Mouse (Mus musculus) gastrocnemius, postnatal 4 days (tissue): ENCODE results near the gene Scp2. TPM values are rescaled to one million over a fixed set of nuclear protein-coding genes. Genes with fewer than 3 reads are reported as not detected.
A peak's percentile ranks its signal among the peaks of the same experiment; 100 is the strongest.

ENCODE experiments used
- DNase-seq, 2 experiments: peaks; one replicate each; pipeline ENCODE4 v3.0.0; 2021 to 2022; ENCODE audit warnings: low spot score in 2 of 2, mixed read lengths in 2 of 2
- microRNA-seq: library from miRNA; unstranded; fragments of <30 nt; microRNA quantifications from one replicate; pipeline ENCODE4 v1.2.0, GENCODE M21; 2021
- total RNA-seq, 2 experiments: library from RNA; stranded (reverse); gene quantifications; 2 replicates each; pipeline ENCODE4 v1.2.3; 2021

Scp2 gene
- total RNA-seq, 2 experiments from 2014 or later: 96.9 to 111 TPM

GRCm38 (mm10) chr4:108018961-108019921 lies 125.6 kb downstream of the Scp2 start:
- DNase-seq: no peak

GRCm38 (mm10) chr4:108018241-108018923 lies 126.4 kb downstream of the Scp2 start:
- DNase-seq: no peak

GRCm38 (mm10) chr4:108017839-108018238 lies 127.0 kb downstream of the Scp2 start:
- DNase-seq: no peak

GRCm38 (mm10) chr4:108016321-108016720 lies 128.5 kb downstream of the Scp2 start:
- no peak for DNase-seq

- peak; percentile 37 to 38 for DNase-seq
Observed at GRCm38 (mm10) chr4:108015067-108015765, 129.6 kb downstream of the Scp2 start.

- no peak for DNase-seq
Observed at GRCm38 (mm10) chr4:108014466-108014865, 130.3 kb downstream of the Scp2 start.

GRCm38 (mm10) chr4:108008541-108008940 lies 136.3 kb downstream of the Scp2 start:
- DNase-seq: no peak

GRCm38 (mm10) chr4:108007532-108008103 lies 137.2 kb downstream of the Scp2 start:
- DNase-seq: no peak

GRCm38 (mm10) chr4:108005328-108005727 lies 139.5 kb downstream of the Scp2 start:
- no peak for DNase-seq

GRCm38 (mm10) chr4:107999380-107999779 lies 145.4 kb downstream of the Scp2 start:
- DNase-seq: no peak

GRCm38 (mm10) chr4:107998641-107999332 lies 146.0 kb downstream of the Scp2 start:
- DNase-seq: peak in 1 of 2 experiments; percentile 54

- no peak for DNase-seq
Observed at GRCm38 (mm10) chr4:107996418-107996986, 148.3 kb downstream of the Scp2 start.

- no peak for DNase-seq
Observed at GRCm38 (mm10) chr4:107995727-107996126, 149.1 kb downstream of the Scp2 start.

- no peak for DNase-seq
Observed at GRCm38 (mm10) chr4:107995011-107995410, 149.8 kb downstream of the Scp2 start.

Small RNA genes lying within 50 kb of the gene (microRNA-seq; reads per million reads assigned to microRNA genes)
- gene Mir6397: not detected

Other genes with a start within 250 kb of the Scp2 start
- gene Cpt2, start 221.4 kb downstream of the Scp2 start, total RNA-seq: 10 to 100 TPM; 47.3 to 51.2 TPM
- not detected for gene Slc1a7, start 176.7 kb downstream of the Scp2 start, total RNA-seq
- gene Podn, start 48.6 kb downstream of the Scp2 start, total RNA-seq: 1 to 10 TPM; 5.9 to 9.8 TPM
- gene Echdc2, start 20.4 kb upstream of the Scp2 start, total RNA-seq: 1 to 10 TPM; 3.4 to 5.0 TPM
- gene Zyg11a, start 73.0 kb upstream of the Scp2 start, total RNA-seq: not detected
- 10 to 100 TPM; 23.8 to 27.8 TPM for gene Zyg11b, start 156.1 kb upstream of the Scp2 start, total RNA-seq
- gene Coa7, start 183.1 kb upstream of the Scp2 start, total RNA-seq: 10 to 100 TPM; 23.1 to 31.3 TPM
- not detected for gene Shisal2a, start 238.4 kb upstream of the Scp2 start, total RNA-seq